Mouse (Mus musculus) stomach, postnatal 0 days (tissue): ENCODE results near the gene Klhl40.

Experiments
- CTCF ChIP-seq: IDR thresholded peaks from 2 replicates; pipeline ENCODE4 v1.5.1; 2016; ENCODE audit warnings: antibody characterized with exemption, low read depth, mild to moderate bottlenecking, moderate library complexity
- EP300 ChIP-seq: optimal IDR thresholded peaks from 2 replicates; pipeline ENCODE3; 2016; ENCODE audit warnings: antibody characterized with exemption

DNA sequence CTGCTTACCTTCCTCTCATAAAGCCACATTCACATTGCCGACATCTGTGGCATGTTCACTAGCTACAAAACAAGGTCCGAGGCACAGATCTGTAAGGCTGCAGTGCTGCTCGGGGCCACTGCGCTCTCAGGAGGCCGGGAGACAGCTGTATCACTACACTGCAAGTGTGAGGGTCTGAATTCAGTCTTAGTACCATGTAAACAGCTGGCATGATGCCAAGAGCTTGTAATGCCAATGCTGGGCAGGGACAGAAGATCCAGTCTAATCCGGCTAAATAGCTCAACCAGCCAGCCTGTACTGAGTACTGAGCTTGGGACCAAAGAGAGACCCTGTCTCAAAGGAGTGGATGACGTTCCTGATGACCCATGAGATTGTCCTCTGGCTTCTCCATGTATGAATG is 46.6 kb downstream of the Klhl40 start:
- TF ChIP-seq CTCF (no peak), EP300 (no peak)
